In genomic region chr15:89178260-89178860, GRCm38 (mm10) we compare ENCODE assay signal across 8 mouse cellular contexts. TPM values are rescaled to one million over a fixed set of nuclear protein-coding genes. Genes with fewer than 3 reads are reported as not detected.
DNase-seq lines count a peak whose midpoint lies in the region; TF ChIP-seq lines count a peak whose summit lies in the region.

No protein-coding gene starts in this region.

- WGBS in spleen, adult 2 months, result 86% methylated on average over 7 of the region's 7 CpGs
- WGBS in forebrain, embryonic 10.5 days, result 78% methylated on average over 7 of the region's 7 CpGs
- 74% methylated on average over 7 of the region's 7 CpGs for WGBS in limb, embryonic 10.5 days

- peak overlapping the region; percentile 62 for H3K27ac ChIP-seq in spleen, adult 2 months (ENCODE audit: insufficient read depth, low read length)
- peak overlapping the region; percentile 98 for H3K27ac ChIP-seq in forebrain, embryonic 10.5 days
- peak overlapping the region; percentile 98 for H3K27ac ChIP-seq in limb, embryonic 10.5 days

- TF ChIP-seq POLR2A in spleen, adult 2 months (IDR thresholded peaks at IDR 0.05; ENCODE audit: low read depth, low read length), result no peak

- no peaks in the 10 kb centered on the region for H3K9me3 ChIP-seq in forebrain, embryonic 10.5 days
- no peaks in the 10 kb centered on the region for H3K9me3 ChIP-seq in limb, embryonic 10.5 days (replicated peaks)

- 0 out of 2 replicates have a peak, but pooled peaks cover 2% of the 10 kb centered on the region for H3K27me3 ChIP-seq in spleen, adult 2 months (ENCODE audit: control insufficient read depth, insufficient read depth, low read length)
- H3K27me3 ChIP-seq in forebrain, embryonic 10.5 days (ENCODE audit: poor library complexity, severe bottlenecking), result no peaks in the 10 kb centered on the region
- H3K27me3 ChIP-seq in limb, embryonic 10.5 days (ENCODE audit: low read depth, poor library complexity, severe bottlenecking), result no peaks in the 10 kb centered on the region

- no peaks in the 10 kb centered on the region for H3K36me3 ChIP-seq in spleen, adult 2 months (ENCODE audit: control insufficient read depth, insufficient read depth, low read length)
- H3K36me3 ChIP-seq in forebrain, embryonic 10.5 days (replicated peaks), result peaks cover 20% of the 10 kb centered on the region
- peaks cover 10% of the 10 kb centered on the region; the same call in 1 of the 2 replicates for H3K36me3 ChIP-seq in limb, embryonic 10.5 days

- DNase-seq in spleen, adult 2 months (ENCODE audit: low read depth in 1 of 2, low spot score in 2 of 2), result no peak
- no peak for DNase-seq in spleen, adult 18-20 months
- no peak for DNase-seq in forebrain, embryonic 10.5 days (ENCODE audit: extremely low spot score, low spot score)
- no peak for DNase-seq in limb, embryonic 10.5 days (ENCODE audit: low spot score)
- peak; percentile 77 for DNase-seq in retina, postnatal 1 day
- no peak for DNase-seq in layer of hippocampus, postnatal 36 days
- no peak for DNase-seq in adrenal gland, postnatal 25 days
- no peak for DNase-seq in layer of hippocampus, postnatal 14 days (ENCODE audit: low spot score in 2 of 2)

- TF ChIP-seq CTCF in spleen, adult 2 months (IDR thresholded peaks at IDR 0.05; ENCODE audit: extremely low read depth, insufficient read depth, insufficient read length, insufficient replicate concordance), result no peak

- H3K4me1 ChIP-seq in spleen, adult 2 months (ENCODE audit: control insufficient read depth, insufficient read depth, insufficient read length), result peaks cover 35% of the 10 kb centered on the region
- H3K4me1 ChIP-seq in forebrain, embryonic 10.5 days, result peaks cover 98% of the 10 kb centered on the region
- H3K4me1 ChIP-seq in limb, embryonic 10.5 days, result peaks cover 90% of the 10 kb centered on the region

- no peak overlapping the region for H3K4me3 ChIP-seq in spleen, adult 2 months (ENCODE audit: extremely low read depth, insufficient read depth, insufficient read length)
- H3K4me3 ChIP-seq in forebrain, embryonic 10.5 days, result peak overlapping the region; percentile 83
- H3K4me3 ChIP-seq in limb, embryonic 10.5 days, result peak overlapping the region; percentile 93

RNA-seq across cellular contexts. Expression of gene Plxnb2, which starts 2.2 kb away (rescaled TPM):
- 89.4 and 96.8 TPM in 2 replicates for polyA plus RNA-seq in spleen, adult 2 months (2012; rRNA removed)
- 144 and 155 TPM in 2 replicates for polyA plus RNA-seq in forebrain, embryonic 10.5 days (2016; fragmentation: Nextera tagmentation; extraction: Ambion mirVana)
- polyA plus RNA-seq in limb, embryonic 10.5 days (2016; fragmentation: Nextera tagmentation; extraction: Ambion mirVana), result 147 and 162 TPM in 2 replicates
- total RNA-seq in layer of hippocampus, postnatal 36 days (2021), result 10 to 100 TPM; 51.0 to 58.7 TPM
- total RNA-seq in adrenal gland, postnatal 25 days (2021), result 121 and 144 TPM in 2 replicates
- 10 to 100 TPM; 60.1 to 74.0 TPM for total RNA-seq in layer of hippocampus, postnatal 14 days (2021)

RNA-seq across cellular contexts. Expression of gene Dennd6b, which starts 17.9 kb away (rescaled TPM):
- 25.2 and 30.8 TPM in 2 replicates for polyA plus RNA-seq in spleen, adult 2 months (2012; rRNA removed)
- 26.4 and 27.7 TPM in 2 replicates for polyA plus RNA-seq in forebrain, embryonic 10.5 days (2016; fragmentation: Nextera tagmentation; extraction: Ambion mirVana)
- 21.2 and 27.5 TPM in 2 replicates for polyA plus RNA-seq in limb, embryonic 10.5 days (2016; fragmentation: Nextera tagmentation; extraction: Ambion mirVana)
- 10 to 100 TPM; 33.5 to 38.7 TPM for total RNA-seq in layer of hippocampus, postnatal 36 days (2021)
- total RNA-seq in adrenal gland, postnatal 25 days (2021), result 5.7 and 9.1 TPM in 2 replicates
- total RNA-seq in layer of hippocampus, postnatal 14 days (2021), result 10 to 100 TPM; 29.9 to 35.5 TPM

RNA-seq across cellular contexts. Expression of gene Mapk11, which starts 28.9 kb away (rescaled TPM):
- 29.0 and 35.1 TPM in 2 replicates for polyA plus RNA-seq in spleen, adult 2 months (2012; rRNA removed)
- 35.7 and 36.3 TPM in 2 replicates for polyA plus RNA-seq in forebrain, embryonic 10.5 days (2016; fragmentation: Nextera tagmentation; extraction: Ambion mirVana)
- polyA plus RNA-seq in limb, embryonic 10.5 days (2016; fragmentation: Nextera tagmentation; extraction: Ambion mirVana), result 20.3 and 21.8 TPM in 2 replicates
- 10 to 100 TPM; 21.9 to 22.8 TPM for total RNA-seq in layer of hippocampus, postnatal 36 days (2021)
- 4.1 and 6.1 TPM in 2 replicates for total RNA-seq in adrenal gland, postnatal 25 days (2021)
- total RNA-seq in layer of hippocampus, postnatal 14 days (2021), result 10 to 100 TPM; 23.2 to 24.9 TPM

RNA-seq across cellular contexts. Expression of gene Ppp6r2, which starts 33.0 kb away (rescaled TPM):
- polyA plus RNA-seq in spleen, adult 2 months (2012; rRNA removed), result 120 and 255 TPM in 2 replicates
- polyA plus RNA-seq in forebrain, embryonic 10.5 days (2016; fragmentation: Nextera tagmentation; extraction: Ambion mirVana), result 24.2 and 28.8 TPM in 2 replicates
- 15.4 and 21.2 TPM in 2 replicates for polyA plus RNA-seq in limb, embryonic 10.5 days (2016; fragmentation: Nextera tagmentation; extraction: Ambion mirVana)
- total RNA-seq in layer of hippocampus, postnatal 36 days (2021), result 100 to 1,000 TPM; 158 to 162 TPM
- 43.3 and 45.8 TPM in 2 replicates for total RNA-seq in adrenal gland, postnatal 25 days (2021)
- total RNA-seq in layer of hippocampus, postnatal 14 days (2021), result 100 to 1,000 TPM; 157 to 167 TPM

RNA-seq across cellular contexts. Expression of gene Mapk12, which starts 37.9 kb away (rescaled TPM):
- 3.7 and 3.9 TPM in 2 replicates for polyA plus RNA-seq in spleen, adult 2 months (2012; rRNA removed)
- 34.9 and 38.4 TPM in 2 replicates for polyA plus RNA-seq in forebrain, embryonic 10.5 days (2016; fragmentation: Nextera tagmentation; extraction: Ambion mirVana)
- 21.5 and 26.4 TPM in 2 replicates for polyA plus RNA-seq in limb, embryonic 10.5 days (2016; fragmentation: Nextera tagmentation; extraction: Ambion mirVana)
- 1 to 10 TPM; 3.1 to 4.7 TPM for total RNA-seq in layer of hippocampus, postnatal 36 days (2021)
- total RNA-seq in adrenal gland, postnatal 25 days (2021), result 8.1 and 11.3 TPM in 2 replicates
- total RNA-seq in layer of hippocampus, postnatal 14 days (2021), result 1 to 10 TPM; 3.5 to 5.4 TPM
